Mouse (Mus musculus) forebrain, postnatal 0 days (tissue): ENCODE measurements around the gene Taf5. TPM values are rescaled to one million over a fixed set of nuclear protein-coding genes. Genes with fewer than 3 reads are reported as not detected.
A peak's percentile ranks its signal among the peaks of the same experiment; 100 is the strongest.

Experiments used
- ATAC-seq: fragments of 200-750 bp; cut with Nextera tagmentation; 2 replicates; pipeline ENCODE4 v1.8.0; 2017; ENCODE audit warnings: mild to moderate bottlenecking, moderate library complexity
- DNase-seq: peaks from one replicate; pipeline ENCODE4 v3.0.0-alpha.2; 2015
- H3K27ac ChIP-seq: fragments of 300-500 bp; sonication (generic); 2 replicates; pipeline ENCODE4 v1.5.1; 2014; ENCODE audit warnings: low read depth, mild to moderate bottlenecking, antibody characterized with exemption, low read length, moderate library complexity, mixed read lengths
- H3K27me3 ChIP-seq: fragments of 300-500 bp; sonication (generic); 2 replicates; pipeline ENCODE4 v1.6.1; 2014; ENCODE audit warnings: mild to moderate bottlenecking, low read length, mixed read lengths; ENCODE audit not compliant: insufficient read depth
- H3K36me3 ChIP-seq: fragments of 300-500 bp; sonication (generic); 2 replicates; pipeline ENCODE4 v1.6.1; 2014; ENCODE audit warnings: mild to moderate bottlenecking, moderate library complexity; ENCODE audit not compliant: insufficient read depth
- H3K4me1 ChIP-seq: fragments of 300-500 bp; sonication (generic); 2 replicates; pipeline ENCODE4 v1.6.1; 2014; ENCODE audit warnings: antibody characterized with exemption; ENCODE audit not compliant: insufficient read depth
- H3K4me2 ChIP-seq: fragments of 300-500 bp; sonication (generic); 2 replicates; pipeline ENCODE4 v1.6.1; 2014; ENCODE audit warnings: low read depth, mild to moderate bottlenecking, moderate library complexity
- H3K4me3 ChIP-seq: fragments of 300-500 bp; sonication (generic); 2 replicates; pipeline ENCODE4 v1.5.1; 2014; ENCODE audit warnings: low read depth, low read length, mixed read lengths
- H3K9ac ChIP-seq: fragments of 300-500 bp; sonication (generic); 2 replicates; pipeline ENCODE4 v1.6.1; 2014; ENCODE audit warnings: mild to moderate bottlenecking
- H3K9me3 ChIP-seq: fragments of 300-500 bp; sonication (generic); 2 replicates; pipeline ENCODE4 v1.6.1; 2016; ENCODE audit warnings: low read length
- CTCF ChIP-seq: sonication (generic); IDR thresholded peaks from 2 replicates; pipeline ENCODE4 v1.5.1; 2016; ENCODE audit warnings: antibody characterized with exemption, control low read depth, low read depth
- WGBS: fragments of 180-500 bp; shearing (Covaris S2); extraction: QIAGEN DNeasy Blood & Tissue Kit; methylation state at CpG from one replicate; pipeline ENCODE4 v1.1.7; 2014; 5-methylcytosine and 5-hydroxymethylcytosine counted together
- polyA plus RNA-seq: library from polyadenylated mRNA; unstranded; fragments of >200 nt; fragmentation: Nextera tagmentation; extraction: Ambion mirVana; gene quantifications from 2 replicates; pipeline ENCODE4 v1.2.1, GENCODE M21; 2015
- total RNA-seq: library from RNA; depleted of rRNA; stranded (reverse); fragments of >200 nt; gene quantifications from 2 replicates; pipeline ENCODE4 v1.2.3, GENCODE M21; 2014

Taf5 gene
- total and polyA plus RNA-seq, 2 experiments from 2014 or later: 3.6 to 16.0 TPM

DNA sequence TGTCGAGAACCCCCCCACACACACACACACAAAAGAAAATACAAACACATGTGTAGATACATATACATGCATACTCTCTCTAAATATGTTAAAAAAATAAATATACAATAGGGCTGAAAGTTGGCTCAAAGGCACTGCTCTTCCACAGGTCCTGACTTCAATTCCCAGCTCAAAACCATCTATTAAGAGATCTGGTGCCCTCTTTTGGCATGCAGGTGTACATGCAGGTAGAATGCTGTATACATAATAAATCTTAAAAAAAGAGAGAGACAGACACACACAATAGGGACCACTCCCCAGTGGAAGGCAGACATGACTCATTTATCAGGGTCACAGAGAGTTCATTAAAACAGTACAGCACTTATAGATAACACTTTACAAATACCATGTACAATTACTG is 21.2 kb upstream of the Taf5 start:
- Histone ChIP-seq H3K4me2 (no peak overlapping the region), H3K4me3 (no peak overlapping the region), H3K9me3 (no peaks in the 10 kb centered on the region), H3K27ac (no peak overlapping the region), H3K27me3 (no peaks in the 10 kb centered on the region), H3K36me3 (peaks cover 22% of the 10 kb centered on the region), H3K4me1 (peaks cover 10% of the 10 kb centered on the region), H3K9ac (no peak overlapping the region)
- DNase-seq: no peak
- TF ChIP-seq CTCF: 0 out of 2 replicates have a peak, but pooled peaks have one; percentile 29
- no peak for ATAC-seq
- WGBS: 89% methylated on average over 1 of the region's 1 CpGs

GRCm38 (mm10) chr19:47047236-47047833 is 20.2 kb upstream of the Taf5 start:
- H3K27ac ChIP-seq: no peak overlapping the region
- ATAC-seq (no peak), DNase-seq (no peak)
- H3K4me2 ChIP-seq: no peak overlapping the region
- H3K9ac ChIP-seq: no peak overlapping the region
- H3K4me1 ChIP-seq: peaks cover 10% of the 10 kb centered on the region
- no peaks in the 10 kb centered on the region for H3K9me3 ChIP-seq
- H3K36me3 ChIP-seq: peaks cover 19% of the 10 kb centered on the region
- H3K27me3 ChIP-seq: no peaks in the 10 kb centered on the region
- no peak overlapping the region for H3K4me3 ChIP-seq
- 91% methylated on average over 13 of the region's 13 CpGs for WGBS
- no peak for TF ChIP-seq CTCF

DNA sequence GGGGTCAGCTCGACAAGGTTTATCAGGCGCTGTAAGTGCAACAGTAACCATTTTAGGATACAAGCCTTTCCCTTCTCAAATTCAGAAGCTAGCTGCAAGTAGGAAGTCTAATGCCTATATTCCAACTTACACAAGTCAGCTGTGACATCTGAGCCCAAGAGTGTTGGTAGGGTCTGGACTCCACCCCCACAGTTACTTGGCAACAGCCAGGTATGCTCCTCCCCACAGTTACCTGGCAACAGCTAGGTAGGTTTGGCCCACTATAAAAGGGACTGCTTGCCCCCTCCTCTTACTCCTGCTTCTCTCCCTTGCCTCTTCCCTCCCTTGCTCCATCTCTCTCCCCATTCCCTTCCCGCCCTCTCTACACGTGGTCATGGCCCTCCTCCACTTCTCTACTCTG is 18.5 kb upstream of the Taf5 start:
- H3K4me1 ChIP-seq: peaks cover 10% of the 10 kb centered on the region
- no peak overlapping the region for H3K27ac ChIP-seq
- peaks cover 19% of the 10 kb centered on the region for H3K36me3 ChIP-seq
- TF ChIP-seq CTCF: no peak
- peak overlapping the region; percentile 80 for H3K4me2 ChIP-seq
- no peak for ATAC-seq
- WGBS: 77% methylated on average over 4 of the region's 4 CpGs
- no peaks in the 10 kb centered on the region for H3K9me3 ChIP-seq
- H3K4me3 ChIP-seq: no peak overlapping the region
- H3K9ac ChIP-seq: no peak overlapping the region
- DNase-seq: no peak
- no peaks in the 10 kb centered on the region for H3K27me3 ChIP-seq

GRCm38 (mm10) chr19:47049840-47050239 is 17.7 kb upstream of the Taf5 start:
- no peak for TF ChIP-seq CTCF
- Histone ChIP-seq H3K4me2 (peak overlapping the region; percentile 80), H3K9me3 (no peaks in the 10 kb centered on the region), H3K9ac (peak overlapping the region; percentile 93), H3K4me1 (peaks cover 10% of the 10 kb centered on the region), H3K4me3 (peak overlapping the region; percentile 82), H3K27me3 (no peaks in the 10 kb centered on the region), H3K27ac (no peak overlapping the region), H3K36me3 (peaks cover 19% of the 10 kb centered on the region)
- DNase-seq: no peak
- WGBS: 4% methylated on average over 7 of the region's 7 CpGs
- no peak for ATAC-seq

DNA sequence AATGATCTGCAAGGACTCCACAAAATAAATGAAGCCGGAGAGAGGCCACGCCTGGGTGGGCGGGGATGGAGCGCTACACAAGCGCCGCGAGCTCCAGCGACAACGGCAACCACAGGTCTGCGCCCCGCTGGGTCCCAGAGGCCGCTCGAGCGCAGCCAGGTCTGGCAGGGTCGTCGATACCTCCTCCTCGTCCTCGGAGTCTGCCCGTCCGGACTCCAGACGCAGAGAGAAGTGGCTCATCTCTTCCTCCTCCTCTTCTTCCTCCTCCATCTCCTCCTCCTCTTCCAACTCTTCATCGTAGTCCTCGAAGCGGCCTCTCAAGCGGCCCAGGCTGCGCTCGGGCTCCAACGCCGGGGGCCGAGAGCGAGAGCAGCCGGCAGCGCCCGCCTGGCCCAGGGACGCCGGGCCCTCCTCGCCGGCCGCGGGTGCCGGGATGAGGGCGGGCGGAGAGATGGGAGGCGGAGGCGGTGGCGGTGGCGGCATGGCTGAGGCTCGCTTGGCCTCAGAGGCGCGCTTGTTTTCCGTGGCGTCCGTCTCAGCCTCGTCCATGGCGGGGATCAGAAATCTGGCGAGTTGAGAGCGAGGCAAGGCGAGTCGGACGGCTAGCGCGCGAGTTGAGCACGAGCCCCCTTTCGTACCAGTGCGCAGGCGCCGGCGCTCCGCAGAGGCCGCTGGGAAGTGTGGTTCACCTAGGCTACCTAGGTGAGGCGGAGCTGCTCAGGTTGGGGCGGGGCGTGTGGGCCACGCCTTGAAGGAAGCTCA is 17.1 kb upstream of the Taf5 start, which contains the start of gene Pcgf6:
Gene Pcgf6 (minus strand): TSS at position 636 of the 762 bp plus-strand sequence.
- Histone ChIP-seq H3K9ac (peak within 1 kb of the TSS; percentile 93), H3K4me2 (peak within 1 kb of the TSS; percentile 80), H3K4me1 (peaks cover 10% of the 10 kb centered on the region), H3K27ac (peak within 1 kb of the TSS; percentile 94), H3K27me3 (no peaks in the 10 kb centered on the region), H3K4me3 (peak within 1 kb of the TSS; percentile 82), H3K9me3 (no peaks in the 10 kb centered on the region), H3K36me3 (peaks cover 14% of the 10 kb centered on the region)
- ATAC-seq (peak; percentile 96), DNase-seq (peak; percentile 91)
- WGBS: under 1% methylated on average over 73 of the region's 75 CpGs
- TF ChIP-seq CTCF: peak; percentile 20; the same call in 1 of the 2 replicates

DNA sequence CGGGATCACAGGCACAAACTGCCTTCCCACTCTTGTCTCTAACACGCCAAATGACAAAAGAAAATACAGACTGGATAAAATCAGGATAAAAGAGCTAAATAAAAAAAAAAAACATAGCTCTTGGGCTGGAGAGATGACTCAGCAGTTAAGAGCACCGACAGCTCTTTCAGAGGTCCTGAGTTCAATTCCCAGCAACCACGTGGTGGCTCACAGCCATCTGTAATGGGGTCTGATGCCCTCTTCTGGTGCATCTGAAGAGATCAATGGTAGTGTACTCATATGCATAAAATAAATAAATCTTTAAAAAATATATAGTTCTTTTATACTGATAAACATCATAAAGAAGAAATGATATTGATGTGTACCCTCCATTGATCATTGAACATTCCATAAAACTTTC is 14.6 kb upstream of the Taf5 start:
- ATAC-seq: no peak
- Histone ChIP-seq H3K4me1 (peaks cover 10% of the 10 kb centered on the region), H3K4me3 (no peak overlapping the region), H3K27me3 (no peaks in the 10 kb centered on the region), H3K4me2 (no peak overlapping the region), H3K9ac (no peak overlapping the region), H3K36me3 (no peaks in the 10 kb centered on the region), H3K9me3 (no peaks in the 10 kb centered on the region), H3K27ac (no peak overlapping the region)
- DNase-seq: no peak
- no peak for TF ChIP-seq CTCF
- WGBS: 83% methylated on average over 4 of the region's 4 CpGs

DNA sequence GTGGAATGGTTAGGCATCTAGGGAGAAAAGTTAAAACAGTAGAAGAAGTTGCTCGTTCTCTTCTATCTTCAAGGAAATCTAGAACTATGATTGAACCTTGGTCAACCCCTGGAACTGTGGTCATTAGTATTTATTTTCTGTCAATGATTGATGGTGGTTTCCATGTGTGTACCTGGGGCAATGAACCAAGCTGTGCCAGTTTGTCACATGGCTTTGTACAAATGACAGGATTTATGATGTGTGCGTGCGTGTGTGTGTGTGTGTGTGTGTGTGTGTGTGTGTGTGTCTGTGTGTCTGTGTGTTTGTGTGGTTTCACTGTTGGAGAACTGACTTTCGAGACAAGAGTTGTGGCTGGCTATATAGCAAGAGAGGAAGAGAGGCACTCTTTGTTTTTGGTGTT is 14.1 kb upstream of the Taf5 start:
- Histone ChIP-seq H3K36me3 (no peaks in the 10 kb centered on the region), H3K4me3 (no peak overlapping the region), H3K4me1 (peaks cover 10% of the 10 kb centered on the region; the same call in 1 of the 2 replicates), H3K27ac (no peak overlapping the region), H3K27me3 (no peaks in the 10 kb centered on the region), H3K9me3 (no peaks in the 10 kb centered on the region), H3K4me2 (no peak overlapping the region), H3K9ac (no peak overlapping the region)
- no peak for DNase-seq
- no peak for ATAC-seq
- TF ChIP-seq CTCF: no peak
- 92% methylated on average over 4 of the region's 4 CpGs for WGBS
